Mouse (Mus musculus): ENCODE measurements around the gene Lce1e. TPM values are rescaled to one million over a fixed set of nuclear protein-coding genes. Genes with fewer than 3 reads are reported as not detected.

Gene Lce1e
- polyA plus RNA-seq, 1 experiment = not detected

Other genes with a start within 250 kb of the Lce1e start
- not detected in 2 replicates for gene Sprr1a, start 223.2 kb downstream of the Lce1e start, polyA plus RNA-seq (2012; ENCODE audit: insufficient read depth, insufficient read length, missing spikeins)
- not detected in 2 replicates for gene Sprr4, start 208.6 kb downstream of the Lce1e start, polyA plus RNA-seq (2012; ENCODE audit: insufficient read depth, insufficient read length, missing spikeins)
- gene 2310046K23Rik, start 174.6 kb downstream of the Lce1e start, polyA plus RNA-seq (2012; ENCODE audit: insufficient read depth, insufficient read length, missing spikeins) = not detected in 2 replicates
- not detected in 2 replicates for gene Ivl, start 135.3 kb downstream of the Lce1e start, polyA plus RNA-seq (2012; ENCODE audit: insufficient read depth, insufficient read length, missing spikeins)
- not detected in 2 replicates for gene Smcp, start 120.1 kb downstream of the Lce1e start, polyA plus RNA-seq (2012; ENCODE audit: insufficient read depth, insufficient read length, missing spikeins)
- gene 2210017I01Rik, start 101.6 kb downstream of the Lce1e start, polyA plus RNA-seq (2012; ENCODE audit: insufficient read depth, insufficient read length, missing spikeins) = not detected in 2 replicates
- gene Lce6a, start 87.4 kb downstream of the Lce1e start, polyA plus RNA-seq (2012; ENCODE audit: insufficient read depth, insufficient read length, missing spikeins) = not detected in 2 replicates
- not detected in 2 replicates for gene Lce1a1, start 60.8 kb downstream of the Lce1e start, polyA plus RNA-seq (2012; ENCODE audit: insufficient read depth, insufficient read length, missing spikeins)
- gene Lce1b, start 52.1 kb downstream of the Lce1e start, polyA plus RNA-seq (2012; ENCODE audit: insufficient read depth, insufficient read length, missing spikeins) = not detected in 2 replicates
- not detected in 2 replicates for gene Lce1a2, start 38.8 kb downstream of the Lce1e start, polyA plus RNA-seq (2012; ENCODE audit: insufficient read depth, insufficient read length, missing spikeins)
- not detected in 2 replicates for gene Lce1c, start 29.8 kb downstream of the Lce1e start, polyA plus RNA-seq (2012; ENCODE audit: insufficient read depth, insufficient read length, missing spikeins)
- gene Lce1d, start 21.9 kb downstream of the Lce1e start, polyA plus RNA-seq (2012; ENCODE audit: insufficient read depth, insufficient read length, missing spikeins) = not detected in 2 replicates
- gene Lce1f, start 11.3 kb upstream of the Lce1e start, polyA plus RNA-seq (2012; ENCODE audit: insufficient read depth, insufficient read length, missing spikeins) = not detected in 2 replicates
- not detected in 2 replicates for gene Gm38119, start 30.0 kb upstream of the Lce1e start, polyA plus RNA-seq (2012; ENCODE audit: insufficient read depth, insufficient read length, missing spikeins)
- gene Lce1g, start 43.3 kb upstream of the Lce1e start, polyA plus RNA-seq (2012; ENCODE audit: insufficient read depth, insufficient read length, missing spikeins) = not detected in 2 replicates
- gene Lce1h, start 56.0 kb upstream of the Lce1e start, polyA plus RNA-seq (2012; ENCODE audit: insufficient read depth, insufficient read length, missing spikeins) = not detected in 2 replicates
- gene Lce1i, start 69.8 kb upstream of the Lce1e start, polyA plus RNA-seq (2012; ENCODE audit: insufficient read depth, insufficient read length, missing spikeins) = not detected in 2 replicates
- not detected in 2 replicates for gene Lce1j, start 81.4 kb upstream of the Lce1e start, polyA plus RNA-seq (2012; ENCODE audit: insufficient read depth, insufficient read length, missing spikeins)
- not detected in 2 replicates for gene Lce1k, start 98.8 kb upstream of the Lce1e start, polyA plus RNA-seq (2012; ENCODE audit: insufficient read depth, insufficient read length, missing spikeins)
- gene Kprp, start 118.2 kb upstream of the Lce1e start, polyA plus RNA-seq (2012; ENCODE audit: insufficient read depth, insufficient read length, missing spikeins) = not detected in 2 replicates
- gene Lce1l, start 142.2 kb upstream of the Lce1e start, polyA plus RNA-seq (2012; ENCODE audit: insufficient read depth, insufficient read length, missing spikeins) = not detected in 2 replicates
- not detected in 2 replicates for gene 2310050C09Rik, start 161.1 kb upstream of the Lce1e start, polyA plus RNA-seq (2012; ENCODE audit: insufficient read depth, insufficient read length, missing spikeins)
- gene Lce3a, start 217.2 kb upstream of the Lce1e start, polyA plus RNA-seq (2012; ENCODE audit: insufficient read depth, insufficient read length, missing spikeins) = not detected in 2 replicates
- not detected in 2 replicates for gene Lce3b, start 223.9 kb upstream of the Lce1e start, polyA plus RNA-seq (2012; ENCODE audit: insufficient read depth, insufficient read length, missing spikeins)
- not detected in 2 replicates for gene Lce3c, start 235.4 kb upstream of the Lce1e start, polyA plus RNA-seq (2012; ENCODE audit: insufficient read depth, insufficient read length, missing spikeins)
- gene Lce3d, start 248.3 kb upstream of the Lce1e start, polyA plus RNA-seq (2012; ENCODE audit: insufficient read depth, insufficient read length, missing spikeins) = not detected in 2 replicates